Mouse (Mus musculus): Measurements from ENCODE around the gene AI837181.

The AI837181 gene

DNA sequence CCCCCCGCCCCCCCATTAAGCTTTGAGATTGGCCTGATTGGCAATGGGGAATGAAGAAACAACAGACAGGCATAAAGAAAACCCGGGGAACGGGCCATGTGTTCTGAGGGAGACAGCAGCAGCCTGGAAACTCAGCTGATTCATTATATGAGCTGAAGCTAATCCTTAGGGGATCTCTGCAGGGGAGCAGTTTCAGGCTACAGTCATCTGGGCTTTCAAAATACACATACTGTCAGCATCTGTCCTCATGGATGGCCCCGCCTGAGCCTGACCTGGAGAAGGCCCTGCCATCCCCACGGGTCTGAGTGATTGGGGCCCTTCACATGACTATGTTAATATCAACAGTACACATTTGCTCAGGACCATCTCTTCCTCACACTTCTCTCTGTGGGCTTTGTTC lies 46.9 kb downstream of the AI837181 start:
- no peak for DNase-seq (ENCODE audit: low read depth, low spot score)

DNA sequence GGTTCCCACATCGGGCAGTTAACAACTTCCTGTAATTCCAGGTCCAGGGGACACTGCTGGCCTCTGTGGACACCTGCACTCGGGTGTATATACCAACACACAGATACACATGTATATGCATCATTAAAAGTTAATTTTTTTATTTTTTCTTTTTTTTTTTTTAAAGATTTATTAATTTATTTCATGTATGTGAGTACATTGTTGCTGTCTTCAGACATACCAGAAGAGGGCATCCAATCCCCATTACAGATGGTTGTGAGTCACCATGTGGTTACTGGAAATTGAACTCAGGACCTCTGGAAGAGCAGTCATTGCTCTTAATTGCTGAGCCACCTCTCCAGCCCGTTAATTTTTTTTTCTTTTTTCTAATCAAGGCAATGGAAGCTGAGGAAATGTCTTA lies 47.9 kb downstream of the AI837181 start:
- no peak for DNase-seq (ENCODE audit: low read depth, low spot score)

DNA sequence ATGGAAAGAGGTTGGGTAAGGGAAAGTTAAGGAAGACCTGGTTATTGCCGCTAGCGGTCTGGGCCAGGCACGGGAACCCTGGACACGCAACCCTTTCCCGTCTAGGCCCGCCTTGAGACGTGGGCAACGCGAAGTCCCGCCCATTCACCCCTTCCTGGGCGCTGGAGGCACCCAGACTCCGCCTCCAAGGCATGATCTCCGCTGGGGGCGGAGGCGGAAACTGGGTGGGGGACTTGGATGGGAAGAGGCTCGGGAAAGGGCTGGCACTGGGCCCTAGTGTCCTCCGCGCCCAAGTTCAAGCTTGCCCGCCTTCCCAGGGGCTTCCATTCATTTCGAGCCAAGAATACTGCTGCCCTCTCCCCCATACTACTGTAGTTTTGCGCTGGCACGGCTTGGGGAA lies 48.8 kb downstream of the AI837181 start, which contains the start of gene Efemp2:
TSS of gene Efemp2 (plus strand) at position 235 of the 400 bp plus-strand sequence.
- DNase-seq (ENCODE audit: low read depth, low spot score), result peak; percentile 64

DNA sequence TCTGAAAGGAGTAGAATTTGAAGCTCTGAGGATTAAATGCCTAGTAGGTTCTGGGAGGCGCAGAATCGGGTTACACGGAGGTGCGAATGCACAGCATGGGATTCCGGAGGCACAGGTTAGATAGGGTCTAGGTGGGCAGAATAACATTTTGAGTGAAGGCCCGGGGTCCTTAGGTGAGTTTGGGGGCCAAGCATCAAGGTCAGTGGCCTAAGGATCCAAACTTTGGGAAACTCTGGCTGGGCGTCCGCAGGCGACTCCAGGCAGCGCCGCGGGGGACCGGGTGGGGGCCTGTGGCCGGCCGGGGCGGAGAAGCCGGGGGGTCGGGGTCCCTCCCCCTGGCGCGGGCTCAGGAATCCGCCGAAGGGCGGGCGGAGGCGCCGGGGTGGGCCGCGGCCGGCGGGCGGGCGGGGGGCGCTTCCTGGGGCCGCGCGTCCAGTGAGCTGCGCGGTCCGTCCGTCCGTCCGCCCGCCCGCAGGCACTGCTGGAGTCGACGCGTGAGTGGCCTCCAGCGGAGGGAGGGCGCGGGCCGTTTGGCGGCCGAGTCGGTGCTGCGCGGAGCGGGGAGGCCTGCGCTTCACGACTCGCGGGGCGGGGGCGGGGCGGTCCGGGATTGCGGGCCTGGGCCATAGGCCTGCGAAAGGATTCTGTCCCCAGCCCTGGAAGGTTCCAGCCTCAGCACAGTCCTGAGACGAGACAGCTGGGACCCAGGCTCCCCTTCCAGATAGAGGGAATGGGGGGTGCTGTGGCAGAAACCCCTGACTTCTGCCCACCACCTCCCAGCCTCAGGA lies 49.5 kb downstream of the AI837181 start:
- DNase-seq (ENCODE audit: low read depth, low spot score), result no peak

DNA sequence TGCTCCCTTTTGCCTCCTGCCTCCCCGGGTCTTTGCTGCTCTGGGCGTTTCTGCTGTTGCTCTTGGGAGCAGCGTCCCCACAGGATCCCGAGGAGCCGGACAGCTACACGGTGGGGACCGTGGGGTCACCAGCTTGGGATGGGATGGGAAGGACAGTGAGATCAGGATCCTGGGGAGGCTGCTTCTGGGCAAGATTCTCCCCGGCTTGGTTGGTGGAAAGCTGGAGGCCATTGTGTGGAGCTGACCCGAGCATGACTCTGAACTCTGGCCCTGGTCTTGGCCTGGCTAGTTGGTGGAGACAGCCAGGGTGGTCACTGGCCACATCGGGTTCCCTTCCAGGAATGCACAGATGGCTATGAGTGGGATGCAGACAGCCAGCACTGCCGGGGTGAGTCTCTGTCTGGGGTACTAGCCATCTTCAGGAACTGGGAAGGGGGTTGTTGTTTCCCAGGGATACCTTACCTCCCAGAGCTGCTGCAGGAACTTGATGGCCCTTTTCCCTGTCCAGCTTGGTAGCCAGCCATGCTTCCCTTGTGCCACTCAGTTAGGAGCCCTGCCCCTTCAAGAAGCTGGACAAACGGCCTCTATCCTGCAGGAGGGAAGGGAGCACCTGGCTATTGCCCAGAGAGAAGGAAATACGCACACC lies 50.2 kb downstream of the AI837181 start:
- no peak for DNase-seq (ENCODE audit: low read depth, low spot score)

Measured in CD4-positive helper T cell, adult 2 months (primary cell).